Mouse (Mus musculus): ENCODE measurements around the gene Polg.

Gene Polg

GRCm38 (mm10) chr7:79502152-79503102, 36.3 kb upstream of the Polg start:
- DNase-seq (ENCODE audit: low read depth, low spot score), result no peak

DNA sequence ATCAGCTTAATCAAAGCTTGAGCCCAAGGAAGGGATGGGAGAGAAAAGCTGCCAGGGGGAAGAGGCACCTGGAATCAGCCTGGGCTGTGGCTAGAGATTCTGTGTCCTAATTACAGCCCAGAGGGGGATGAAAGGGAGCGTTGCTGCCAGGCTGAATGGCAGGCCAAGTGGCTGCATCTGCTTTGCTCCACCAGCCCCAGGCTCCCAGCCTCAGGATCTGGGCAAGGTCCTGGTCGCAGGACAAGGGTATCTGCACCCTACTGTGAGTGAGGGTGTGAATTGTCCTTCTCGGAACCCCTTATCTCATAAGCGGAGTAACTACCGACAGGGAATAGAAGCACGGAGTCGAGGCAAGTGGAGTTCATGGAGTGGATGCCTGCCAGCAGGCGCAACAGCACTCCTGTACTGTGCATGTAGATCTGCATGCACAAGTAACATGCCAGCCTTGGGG, 35.4 kb upstream of the Polg start:
- no peak for DNase-seq (ENCODE audit: low read depth, low spot score)

GRCm38 (mm10) chr7:79500681-79501306, 34.6 kb upstream of the Polg start:
- no peak for DNase-seq (ENCODE audit: low read depth, low spot score)

DNA sequence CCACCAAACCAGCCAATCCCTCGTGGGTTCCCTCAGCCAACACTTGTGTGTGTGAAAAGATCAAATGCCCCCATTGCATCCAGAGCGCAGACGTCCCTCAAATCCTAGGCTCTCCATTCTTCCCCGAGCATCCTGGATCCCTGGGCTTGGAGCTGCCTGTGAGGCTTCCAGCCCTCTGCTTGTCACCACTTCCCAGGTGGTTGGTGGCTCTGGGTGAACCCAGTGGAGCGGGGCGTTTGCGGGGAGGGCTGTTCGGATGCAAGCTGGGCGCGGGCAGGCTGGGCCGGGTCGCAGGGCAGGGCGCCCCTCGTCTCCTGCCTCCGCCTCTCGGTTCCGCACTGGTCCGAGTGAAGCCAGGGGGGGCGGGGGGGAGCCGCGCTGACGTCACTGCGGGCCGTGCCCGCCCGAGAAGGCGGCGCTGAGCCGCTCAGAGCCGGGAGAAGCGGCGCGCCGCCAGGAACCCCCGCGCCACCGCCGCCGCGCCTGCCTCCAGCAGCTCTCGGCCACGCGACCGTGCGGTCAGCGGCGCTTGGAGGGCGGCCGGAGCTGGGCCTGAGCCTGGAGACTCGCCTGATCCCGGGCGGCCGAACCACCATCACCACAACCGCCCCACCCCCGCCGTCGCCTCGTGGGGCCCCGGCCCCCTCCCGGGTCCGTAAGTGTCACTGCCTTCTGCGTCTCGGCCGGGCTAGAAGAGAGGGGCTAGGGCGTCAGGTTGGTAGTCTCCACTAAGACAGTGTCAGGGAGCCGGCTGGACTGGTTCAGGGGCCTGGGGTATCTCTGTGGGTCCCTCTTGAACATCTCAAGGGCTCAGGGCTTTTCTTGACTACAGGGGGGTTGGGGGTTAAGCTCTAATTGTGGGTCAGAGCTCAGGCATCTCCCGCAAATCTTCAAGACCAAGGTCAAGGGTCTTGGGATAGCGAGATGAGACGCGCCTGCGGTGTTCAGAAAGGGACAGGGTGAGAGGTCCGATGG, 33.7 kb upstream of the Polg start:
- DNase-seq (ENCODE audit: low read depth, low spot score), result no peak

DNA sequence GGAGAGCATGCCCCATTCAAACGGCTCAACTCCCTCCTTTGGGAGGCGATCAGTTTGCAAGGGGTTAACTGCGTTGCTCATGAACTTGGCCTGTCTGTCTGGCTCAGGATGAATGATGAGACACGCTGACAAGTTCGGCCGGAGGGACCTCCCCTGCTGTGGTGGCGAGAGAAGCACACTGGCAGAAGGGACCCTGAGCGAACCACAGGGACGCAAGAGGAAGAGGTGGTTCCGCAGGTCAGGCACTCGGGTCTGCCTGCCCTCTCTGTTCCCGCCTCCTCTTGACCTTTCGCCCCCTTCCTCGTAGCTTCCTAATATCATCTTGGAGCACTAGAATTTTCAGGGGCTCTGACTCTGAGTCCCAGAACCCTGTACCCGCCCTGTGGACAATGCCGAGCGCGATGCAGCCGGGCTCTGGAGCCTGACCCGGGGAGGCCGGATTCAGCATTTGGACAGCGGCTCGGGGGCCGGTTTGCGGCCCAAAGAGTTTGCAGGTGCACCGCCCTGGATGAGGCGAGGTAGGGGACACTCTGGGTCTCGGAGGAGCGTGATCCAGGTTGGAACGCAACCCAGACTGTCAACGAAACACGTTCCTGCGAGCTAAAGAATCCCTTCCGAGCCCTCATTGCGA, 32.9 kb upstream of the Polg start:
- DNase-seq (ENCODE audit: low read depth, low spot score), result no peak

- no peak for DNase-seq (ENCODE audit: low read depth, low spot score)
Observed at GRCm38 (mm10) chr7:79498356-79498755, 32.2 kb upstream of the Polg start.

GRCm38 (mm10) chr7:79497701-79498115, 31.5 kb upstream of the Polg start:
- DNase-seq (ENCODE audit: low read depth, low spot score), result no peak

- no peak for DNase-seq (ENCODE audit: low read depth, low spot score)
Observed at GRCm38 (mm10) chr7:79496816-79497328, 30.7 kb upstream of the Polg start.

GRCm38 (mm10) chr7:79495988-79496815, 30.0 kb upstream of the Polg start:
- DNase-seq (ENCODE audit: low read depth, low spot score), result peak; percentile 65

DNA sequence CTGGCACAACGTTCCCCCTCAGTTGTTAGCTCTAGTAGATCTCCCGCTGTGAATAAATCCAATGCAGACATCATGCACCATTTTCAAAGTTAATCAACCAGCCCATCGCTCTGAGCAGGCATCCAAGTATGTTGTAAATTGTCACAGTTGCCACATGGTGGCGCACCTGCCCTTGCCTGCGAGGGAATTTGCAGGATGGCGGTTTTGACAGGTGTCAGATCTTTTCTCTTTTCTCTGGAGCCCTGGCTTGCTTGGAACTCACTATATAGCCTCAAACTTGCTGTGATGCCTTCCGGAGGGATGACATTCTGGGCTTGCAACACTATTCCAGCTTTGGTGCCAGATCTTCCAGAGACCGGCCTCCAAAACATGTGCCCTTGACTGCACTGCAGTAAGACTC, 27.8 kb upstream of the Polg start:
- DNase-seq (ENCODE audit: low read depth, low spot score), result peak; percentile 36

DNA sequence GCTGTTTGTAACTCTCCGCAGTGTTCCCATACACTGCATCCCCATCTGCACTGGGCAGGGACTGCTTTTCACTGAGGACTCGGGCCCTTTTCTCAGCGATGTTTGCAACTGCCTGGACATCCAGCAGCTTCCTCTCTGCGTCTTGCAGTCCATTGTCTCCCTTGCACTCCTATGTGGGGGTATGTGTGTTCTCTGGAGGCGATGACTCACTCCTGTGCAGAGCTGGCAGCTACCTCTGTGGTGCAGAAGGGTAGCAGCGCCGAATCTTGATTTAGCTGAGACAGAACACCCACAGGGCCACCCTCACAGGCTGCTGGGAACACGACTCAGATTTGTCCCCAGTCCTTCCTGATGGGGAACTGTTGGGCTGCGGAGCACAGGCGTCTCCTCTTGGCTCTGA, 20.4 kb upstream of the Polg start:
- no peak for DNase-seq (ENCODE audit: low read depth, low spot score)

GRCm38 (mm10) chr7:79474831-79475399, 8.8 kb upstream of the Polg start:
- no peak for DNase-seq (ENCODE audit: low read depth, low spot score)

DNA sequence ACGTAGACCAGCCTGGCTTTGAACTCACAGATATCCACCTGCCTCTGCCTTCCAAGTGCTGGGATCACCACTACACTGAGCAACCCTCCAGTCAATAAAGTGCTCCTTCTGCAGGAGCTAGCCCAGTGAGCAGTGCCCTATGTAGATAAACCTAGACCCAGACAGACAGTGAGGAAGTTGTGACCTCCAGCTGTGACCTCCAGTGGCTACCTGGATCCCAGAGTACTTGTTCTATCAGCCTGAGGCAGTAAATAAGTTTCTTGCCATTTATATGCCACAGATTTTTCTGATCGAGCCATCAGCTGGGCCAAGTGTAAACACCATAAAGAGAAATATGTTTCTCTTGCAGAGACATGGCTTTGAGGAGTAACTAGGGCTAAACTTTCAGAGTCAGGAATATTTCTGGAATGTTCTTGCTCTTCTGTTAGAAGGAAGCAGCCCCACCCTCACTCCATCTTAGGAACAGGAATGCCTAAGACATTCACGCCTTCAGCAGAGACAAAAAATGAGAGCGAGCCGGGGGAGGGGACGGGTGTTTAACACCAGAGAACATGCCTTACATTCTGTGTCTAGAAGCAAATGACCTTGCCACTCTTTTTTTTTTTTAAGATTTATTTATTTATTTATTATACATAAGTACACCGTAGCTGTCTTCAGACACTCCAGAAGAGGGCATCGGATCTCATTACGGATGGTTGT, 7.5 kb upstream of the Polg start:
- DNase-seq (ENCODE audit: low read depth, low spot score), result no peak

GRCm38 (mm10) chr7:79472792-79473191, 6.6 kb upstream of the Polg start:
- no peak for DNase-seq (ENCODE audit: low read depth, low spot score)

GRCm38 (mm10) chr7:79471436-79471835, 5.3 kb upstream of the Polg start:
- no peak for DNase-seq (ENCODE audit: low read depth, low spot score)

DNA sequence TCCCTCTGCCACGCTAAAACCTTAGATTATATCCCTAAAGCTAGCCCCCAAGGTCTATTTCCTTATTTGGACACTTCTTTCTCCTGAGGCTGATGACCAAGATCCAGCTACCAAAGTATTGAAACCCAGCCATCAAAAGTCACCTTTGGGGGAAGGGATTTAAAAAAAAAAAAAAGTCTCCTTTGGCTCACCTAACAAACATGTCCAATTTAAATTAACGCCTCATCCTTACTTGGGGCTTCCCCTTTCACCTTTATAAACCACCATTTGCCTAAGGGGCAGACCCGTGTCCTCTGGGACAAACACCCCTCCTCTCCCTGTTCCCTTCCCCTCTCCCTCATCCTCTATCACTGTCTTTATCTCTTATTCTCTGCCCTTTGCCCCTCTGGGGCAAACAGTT, 4.6 kb upstream of the Polg start:
- no peak for DNase-seq (ENCODE audit: low read depth, low spot score)

DNA sequence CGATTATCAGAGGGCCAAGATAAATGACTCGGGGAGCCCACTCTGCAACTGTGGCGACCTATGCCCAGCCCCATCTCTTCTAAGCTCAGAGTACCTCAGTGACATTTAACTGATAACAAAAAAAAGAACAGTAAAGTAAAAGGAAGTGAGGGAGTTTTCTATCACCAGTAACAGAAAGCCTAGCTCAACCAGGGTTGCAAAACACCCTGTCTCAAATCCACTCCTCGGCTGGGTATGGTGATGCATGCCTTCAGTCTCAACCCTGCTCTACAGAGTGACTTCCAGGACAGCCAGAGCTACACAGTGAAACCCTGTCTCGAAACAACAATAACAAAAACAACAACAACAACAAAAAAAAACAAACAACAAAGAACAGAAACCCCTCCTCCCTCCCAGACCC, 3.6 kb upstream of the Polg start:
- no peak for DNase-seq (ENCODE audit: low read depth, low spot score)

- no peak for DNase-seq (ENCODE audit: low read depth, low spot score)
Observed at GRCm38 (mm10) chr7:79468994-79469393, 2.8 kb upstream of the Polg start.

DNA sequence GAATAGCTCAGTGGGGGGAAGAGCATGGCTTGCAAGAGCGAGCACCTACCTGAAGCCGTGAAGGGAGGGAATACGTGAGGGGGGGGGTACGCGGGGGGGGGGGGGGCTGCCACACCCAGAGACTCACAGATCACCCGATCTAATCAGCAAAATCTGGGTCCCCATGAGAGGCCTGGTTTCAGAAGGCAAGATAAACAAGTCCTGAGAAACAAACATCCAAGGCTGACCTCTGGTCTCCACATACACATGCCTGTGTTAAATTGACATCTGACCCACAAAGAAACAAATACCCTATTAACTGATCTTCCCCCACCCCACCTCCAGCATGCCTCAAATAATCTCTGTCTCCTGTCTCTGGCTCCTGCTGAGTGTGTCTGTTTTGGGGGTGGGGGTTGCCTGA, 1.8 kb upstream of the Polg start:
- DNase-seq (ENCODE audit: low read depth, low spot score), result no peak

Measured in retina, adult 2 months (tissue).